Mouse (Mus musculus): ENCODE measurements around the gene Snrpg. TPM values are rescaled to one million over a fixed set of nuclear protein-coding genes. Genes with fewer than 3 reads are reported as not detected.

The Snrpg gene
- polyA plus RNA-seq, 1 experiment from 2014 or later, result 723 TPM

DNA sequence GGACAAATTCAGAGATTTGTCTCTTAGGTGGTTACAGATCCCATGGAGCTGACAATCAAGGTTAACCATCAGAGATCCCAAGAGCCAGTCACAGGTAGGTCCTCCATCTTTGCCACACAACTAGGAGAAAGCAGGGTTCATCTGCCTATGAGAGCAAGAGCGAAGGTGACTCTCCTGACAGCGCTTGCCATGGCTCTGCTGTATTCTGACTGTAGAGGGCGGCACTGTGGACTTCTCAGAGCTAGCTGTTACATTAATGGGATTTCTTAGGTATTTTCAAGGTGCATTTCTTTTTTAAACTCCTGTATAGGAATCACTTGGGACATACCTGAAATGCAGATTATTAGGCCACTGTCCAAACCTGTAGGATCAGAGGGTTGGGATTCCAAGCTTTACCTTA, 16.2 kb upstream of the Snrpg start:
- H3K9ac ChIP-seq, result no peak overlapping the region
- H3K4me3 ChIP-seq (ENCODE audit: low read depth, low read length), result no peak overlapping the region
- H3K27me3 ChIP-seq (ENCODE audit: insufficient read depth, low read length), result no peaks in the 10 kb centered on the region
- TF ChIP-seq CTCF (IDR thresholded peaks at IDR 0.05; ENCODE audit: low read depth), result no peak
- no peak for DNase-seq
- no peaks in the 10 kb centered on the region for H3K36me3 ChIP-seq (ENCODE audit: insufficient read depth)
- no peak overlapping the region for H3K4me2 ChIP-seq
- no peak overlapping the region for H3K27ac ChIP-seq (ENCODE audit: low read depth)
- H3K4me1 ChIP-seq (ENCODE audit: insufficient read depth), result no peaks in the 10 kb centered on the region
- no peaks in the 10 kb centered on the region for H3K9me3 ChIP-seq (ENCODE audit: low read depth, low read length)
- no peak for ATAC-seq (ENCODE audit: insufficient read depth)
- WGBS, result 56% methylated on average over 3 of the region's 3 CpGs

DNA sequence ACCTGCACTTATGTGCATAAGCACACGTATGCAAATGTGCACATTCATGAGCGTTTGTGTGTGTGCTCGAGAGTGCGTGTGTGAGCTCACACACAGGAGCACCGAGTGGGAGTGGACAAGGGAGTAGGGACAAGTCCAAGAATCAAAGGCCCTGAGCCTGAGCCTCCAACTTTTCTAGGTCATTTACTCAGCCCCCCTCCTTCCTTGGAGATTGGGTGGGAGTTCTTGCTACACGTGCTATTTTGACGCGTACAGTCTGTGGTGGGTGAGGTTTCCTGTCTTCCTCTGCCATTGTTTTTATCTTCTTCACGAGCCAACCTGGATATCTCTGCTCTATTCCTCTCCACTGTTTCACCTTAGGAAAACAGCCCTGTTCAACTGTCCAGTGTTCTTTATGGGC, 14.1 kb upstream of the Snrpg start:
- 72% methylated on average over 9 of the region's 9 CpGs for WGBS
- no peaks in the 10 kb centered on the region for H3K4me1 ChIP-seq (ENCODE audit: insufficient read depth)
- H3K27me3 ChIP-seq (ENCODE audit: insufficient read depth, low read length), result no peaks in the 10 kb centered on the region
- no peak overlapping the region for H3K4me3 ChIP-seq (ENCODE audit: low read depth, low read length)
- no peak overlapping the region for H3K27ac ChIP-seq (ENCODE audit: low read depth)
- H3K9me3 ChIP-seq (ENCODE audit: low read depth, low read length), result no peaks in the 10 kb centered on the region
- DNase-seq, result no peak
- ATAC-seq (ENCODE audit: insufficient read depth), result no peak
- no peak overlapping the region for H3K4me2 ChIP-seq
- no peaks in the 10 kb centered on the region for H3K36me3 ChIP-seq (ENCODE audit: insufficient read depth)
- TF ChIP-seq CTCF (IDR thresholded peaks at IDR 0.05; ENCODE audit: low read depth), result no peak
- H3K9ac ChIP-seq, result no peak overlapping the region

DNA sequence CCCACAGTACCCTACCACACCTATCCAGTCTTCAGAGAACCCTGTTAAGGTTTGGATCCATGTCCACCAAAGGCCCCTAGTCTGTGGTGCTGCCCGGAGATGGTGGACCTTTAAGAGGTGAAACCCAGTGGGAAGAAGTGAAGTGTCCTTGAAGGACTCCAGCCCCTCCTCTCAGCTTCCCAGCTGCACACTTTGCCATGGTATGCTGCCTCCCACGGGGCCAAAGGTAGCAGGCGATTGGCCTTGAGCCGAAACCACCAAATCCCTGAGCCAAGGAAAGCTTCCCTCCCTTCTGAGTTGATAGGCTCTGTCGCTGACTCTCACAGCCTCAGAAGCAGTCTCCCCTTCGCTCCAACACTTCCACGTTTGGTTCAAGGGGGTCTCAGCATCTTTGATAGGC, 10.4 kb upstream of the Snrpg start:
- whole genome bisulfite sequencing, result 57% methylated on average over 7 of the region's 7 CpGs
- H3K27ac ChIP-seq (ENCODE audit: low read depth), result no peak overlapping the region
- H3K27me3 ChIP-seq (ENCODE audit: insufficient read depth, low read length), result no peaks in the 10 kb centered on the region
- H3K36me3 ChIP-seq (ENCODE audit: insufficient read depth), result no peaks in the 10 kb centered on the region
- no peak overlapping the region for H3K4me3 ChIP-seq (ENCODE audit: low read depth, low read length)
- no peak for TF ChIP-seq CTCF (IDR thresholded peaks at IDR 0.05; ENCODE audit: low read depth)
- no peaks in the 10 kb centered on the region for H3K9me3 ChIP-seq (ENCODE audit: low read depth, low read length)
- DNase-seq, result no peak
- no peaks in the 10 kb centered on the region for H3K4me1 ChIP-seq (ENCODE audit: insufficient read depth)
- H3K9ac ChIP-seq, result no peak overlapping the region
- no peak overlapping the region for H3K4me2 ChIP-seq
- no peak for ATAC-seq (ENCODE audit: insufficient read depth)

DNA sequence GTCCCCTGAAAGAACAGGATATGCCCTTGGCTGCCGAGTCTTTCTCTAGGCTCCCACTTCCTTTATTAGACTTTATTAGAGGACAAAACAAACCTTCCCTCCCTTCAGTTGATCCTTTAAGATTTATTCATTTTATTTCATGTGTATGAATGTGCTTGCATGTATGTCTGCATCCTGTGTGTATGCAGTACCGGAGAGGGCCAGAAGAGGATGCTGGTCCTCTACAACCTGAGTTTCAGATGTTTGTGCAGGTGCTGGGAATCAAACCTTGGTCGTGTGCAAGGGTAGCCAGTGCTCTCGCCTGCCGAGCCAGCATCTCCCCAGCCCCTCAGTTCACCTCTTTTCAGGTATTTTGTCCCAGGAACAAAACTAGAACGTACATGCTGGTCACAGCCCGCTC, 9.7 kb upstream of the Snrpg start:
- 82% methylated on average over 7 of the region's 7 CpGs for WGBS
- no peak for ATAC-seq (ENCODE audit: insufficient read depth)
- no peak overlapping the region for H3K9ac ChIP-seq

DNA sequence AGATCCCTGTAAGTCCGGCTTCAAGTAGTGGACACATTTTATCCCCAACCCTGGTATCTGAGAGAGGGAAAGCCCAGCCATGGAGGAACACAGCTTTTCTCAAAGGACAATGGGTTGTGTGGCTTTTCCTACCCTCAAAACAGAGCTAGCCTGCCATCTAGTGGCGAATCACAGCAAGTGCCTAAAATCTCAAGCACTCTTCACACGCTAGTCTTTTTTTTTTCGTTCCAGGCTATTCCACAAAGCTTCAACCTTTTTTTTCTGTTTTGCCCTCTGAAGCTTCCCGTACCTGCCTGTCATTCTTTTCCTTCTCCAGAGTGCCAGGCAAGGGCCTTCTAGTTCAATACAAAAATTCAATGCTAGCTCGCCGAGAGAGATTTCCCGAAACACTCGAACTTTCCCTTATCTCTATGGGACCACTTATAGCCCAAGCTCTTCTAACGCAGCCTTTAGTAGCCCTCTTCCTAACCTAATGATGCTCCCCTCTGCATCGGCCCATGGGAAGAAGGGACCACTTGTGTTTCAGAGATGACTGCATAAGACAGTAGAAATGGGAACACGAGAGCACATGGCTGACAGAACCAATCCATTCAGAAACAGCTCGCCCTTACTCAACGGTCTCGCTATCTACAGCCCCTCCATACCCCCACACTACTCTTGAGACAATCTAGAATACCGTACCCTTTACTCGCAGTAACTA, 6.5 kb upstream of the Snrpg start:
- Histone ChIP-seq H3K4me1 (ENCODE audit: insufficient read depth) (0 out of 2 replicates have a peak, but pooled peaks cover 5% of the 10 kb centered on the region), H3K27me3 (ENCODE audit: insufficient read depth, low read length) (no peaks in the 10 kb centered on the region), H3K4me2 (peak overlapping the region; percentile 87), H3K4me3 (ENCODE audit: low read depth, low read length) (peak overlapping the region; percentile 71), H3K36me3 (ENCODE audit: insufficient read depth) (peaks cover 16% of the 10 kb centered on the region), H3K9me3 (ENCODE audit: low read depth, low read length) (no peaks in the 10 kb centered on the region), H3K27ac (ENCODE audit: low read depth) (no peak overlapping the region), H3K9ac (peak overlapping the region; percentile 54)
- DNase-seq (peak; percentile 94), ATAC-seq (ENCODE audit: insufficient read depth) (peak; percentile 54)
- WGBS, result under 1% methylated on average over 17 of the region's 17 CpGs
- peak; percentile 96 for TF ChIP-seq CTCF (IDR thresholded peaks at IDR 0.05; ENCODE audit: low read depth)

More for the DNA sequence above, 9.7 kb upstream of the Snrpg start:
- Histone ChIP-seq H3K27me3 (ENCODE audit: insufficient read depth, low read length) (no peaks in the 10 kb centered on the region), H3K4me3 (ENCODE audit: low read depth, low read length) (no peak overlapping the region), H3K27ac (ENCODE audit: low read depth) (no peak overlapping the region), H3K4me1 (ENCODE audit: insufficient read depth) (0 out of 2 replicates have a peak, but pooled peaks cover under 1% of the 10 kb centered on the region), H3K9me3 (ENCODE audit: low read depth, low read length) (no peaks in the 10 kb centered on the region), H3K36me3 (ENCODE audit: insufficient read depth) (no peaks in the 10 kb centered on the region), H3K4me2 (no peak overlapping the region)
- TF ChIP-seq CTCF (IDR thresholded peaks at IDR 0.05; ENCODE audit: low read depth), result peak; percentile 38; the same call in 1 of the 2 replicates
- DNase-seq, result no peak

DNA sequence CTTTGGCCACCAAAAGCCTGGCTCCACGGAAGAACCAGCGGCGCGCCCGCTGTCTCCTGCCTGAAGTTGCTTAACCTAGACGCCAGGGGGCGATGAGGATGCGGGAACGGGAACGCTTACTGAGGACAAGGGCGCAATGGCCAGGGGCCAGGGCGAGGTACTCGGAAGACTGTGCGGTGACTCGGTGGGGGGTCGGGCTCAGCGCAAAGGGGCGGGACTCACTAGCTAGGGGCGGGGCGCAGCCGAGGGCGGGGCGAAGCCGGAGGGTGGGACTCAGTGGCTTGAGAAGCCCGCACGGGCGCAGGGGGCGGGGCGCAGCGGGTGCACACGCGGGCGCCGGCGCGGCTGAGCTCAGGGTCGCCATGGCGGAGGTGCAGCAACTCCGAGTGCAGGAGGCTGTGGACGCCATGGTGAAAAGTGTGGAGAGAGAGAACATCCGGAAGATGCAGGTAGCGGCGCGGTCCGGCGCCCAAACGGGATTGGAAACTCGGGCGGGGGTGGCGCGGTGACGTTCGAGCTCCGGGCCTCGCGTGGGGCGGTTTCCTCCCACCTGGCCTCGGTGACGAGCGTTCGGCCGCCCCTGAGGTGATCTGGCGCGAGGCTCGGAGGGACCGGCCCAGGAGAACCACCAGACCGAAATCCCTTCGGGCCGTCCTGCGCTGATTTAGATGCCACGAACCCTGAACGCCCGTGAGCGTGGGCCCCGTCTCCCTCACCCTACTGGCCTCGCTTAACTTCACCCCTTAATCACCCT, 5.6 kb upstream of the Snrpg start, which contains the start of gene Fam136a:
Gene Fam136a, plus strand, starts transcription at position 276 of the 754 bp plus-strand sequence.
- DNase-seq (peak; percentile 99), ATAC-seq (ENCODE audit: insufficient read depth) (peak; percentile 96)
- peak; percentile 96 for TF ChIP-seq CTCF (IDR thresholded peaks at IDR 0.05; ENCODE audit: low read depth)
- Histone ChIP-seq H3K4me2 (peak within 1 kb of the TSS; percentile 87), H3K27ac (ENCODE audit: low read depth) (peak within 1 kb of the TSS; percentile 84), H3K4me1 (ENCODE audit: insufficient read depth) (0 out of 2 replicates have a peak, but pooled peaks cover 5% of the 10 kb centered on the region), H3K27me3 (ENCODE audit: insufficient read depth, low read length) (no peaks in the 10 kb centered on the region), H3K9ac (peak within 1 kb of the TSS; percentile 82), H3K4me3 (ENCODE audit: low read depth, low read length) (peak within 1 kb of the TSS; percentile 71), H3K9me3 (ENCODE audit: low read depth, low read length) (no peaks in the 10 kb centered on the region), H3K36me3 (ENCODE audit: insufficient read depth) (peaks cover 16% of the 10 kb centered on the region)
- WGBS, result under 1% methylated on average over 74 of the region's 76 CpGs
